Mouse (Mus musculus): ENCODE measurements around the gene Gm49661. TPM values are rescaled to one million over a fixed set of nuclear protein-coding genes. Genes with fewer than 3 reads are reported as not detected.
A peak's percentile ranks its signal among the peaks of the same experiment; 100 is the strongest.

The Gm49661 gene
- polyA plus RNA-seq, 1 experiment from 2014 or later: not detected

GRCm38 (mm10) chr8:84944478-84945160 lies 24.6 kb downstream of the Gm49661 start:
- Histone ChIP-seq H3K4me3 (replicated peaks; ENCODE audit: low read length) (peak overlapping the region; percentile 70), H3K27me3 (ENCODE audit: control insufficient read depth, insufficient read depth, low read length) (peaks cover 52% of the 10 kb centered on the region), H3K4me1 (replicated peaks; ENCODE audit: control insufficient read depth, insufficient read depth, low read length) (peaks cover 27% of the 10 kb centered on the region), H3K36me3 (replicated peaks; ENCODE audit: control insufficient read depth, insufficient read depth) (no peaks in the 10 kb centered on the region), H3K9me3 (ENCODE audit: control insufficient read depth, low read length) (no peaks in the 10 kb centered on the region), H3K9ac (peak overlapping the region; percentile 87; the same call in 1 of the 2 replicates), H3K4me2 (replicated peaks) (peak overlapping the region; percentile 82), H3K27ac (no peak overlapping the region)
- DNase-seq (ENCODE audit: low spot score) (peak; percentile 65), ATAC-seq (ENCODE audit: low FRiP score) (0 out of 2 replicates have a peak, but pooled peaks have one; percentile 23)
- WGBS: 2% methylated on average over 26 of the region's 26 CpGs

DNA sequence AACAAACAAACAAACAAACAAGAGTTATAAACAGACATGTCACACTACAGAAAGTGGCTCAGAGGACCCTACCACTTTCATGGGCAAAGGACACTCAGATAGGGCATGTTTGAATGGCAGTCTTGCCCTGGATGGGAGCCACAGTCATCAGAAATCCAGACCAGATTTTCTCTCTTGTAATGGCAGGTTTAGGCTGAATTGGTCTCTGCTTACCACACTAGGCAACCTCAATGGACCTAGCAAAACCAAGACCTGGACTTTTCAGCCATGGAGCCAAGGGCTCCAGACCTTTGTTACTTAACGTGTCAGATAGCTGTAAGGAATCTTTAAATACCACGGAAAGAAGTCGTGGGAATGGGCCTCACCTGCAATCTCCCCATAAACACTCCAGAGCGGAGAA lies 25.5 kb downstream of the Gm49661 start:
- no peak for DNase-seq (ENCODE audit: low spot score)
- peaks cover 48% of the 10 kb centered on the region for H3K27me3 ChIP-seq (ENCODE audit: control insufficient read depth, insufficient read depth, low read length)

GRCm38 (mm10) chr8:84937620-84938485 lies 31.4 kb downstream of the Gm49661 start:
- 62% methylated on average over 12 of the region's 13 CpGs for WGBS
- peak overlapping the region; percentile 95 for H3K9ac ChIP-seq
- ATAC-seq (ENCODE audit: low FRiP score) (no peak), DNase-seq (ENCODE audit: low spot score) (no peak)
- H3K4me2 ChIP-seq (replicated peaks): peak overlapping the region; percentile 90
- no peaks in the 10 kb centered on the region for H3K9me3 ChIP-seq (ENCODE audit: control insufficient read depth, low read length)
- peak overlapping the region; percentile 98 for H3K27ac ChIP-seq
- H3K4me3 ChIP-seq (replicated peaks; ENCODE audit: low read length): peak overlapping the region; percentile 81
- peaks cover 30% of the 10 kb centered on the region for H3K4me1 ChIP-seq (replicated peaks; ENCODE audit: control insufficient read depth, insufficient read depth, low read length)
- peaks cover 13% of the 10 kb centered on the region for H3K27me3 ChIP-seq (ENCODE audit: control insufficient read depth, insufficient read depth, low read length)
- H3K36me3 ChIP-seq (replicated peaks; ENCODE audit: control insufficient read depth, insufficient read depth): peaks cover 1% of the 10 kb centered on the region; the same call in 1 of the 2 replicates

More for the DNA sequence above, 25.5 kb downstream of the Gm49661 start:
- Histone ChIP-seq H3K4me3 (replicated peaks; ENCODE audit: low read length) (no peak overlapping the region), H3K9ac (no peak overlapping the region), H3K9me3 (ENCODE audit: control insufficient read depth, low read length) (no peaks in the 10 kb centered on the region), H3K4me2 (replicated peaks) (peak overlapping the region; percentile 82), H3K36me3 (replicated peaks; ENCODE audit: control insufficient read depth, insufficient read depth) (no peaks in the 10 kb centered on the region), H3K4me1 (replicated peaks; ENCODE audit: control insufficient read depth, insufficient read depth, low read length) (peaks cover 27% of the 10 kb centered on the region), H3K27ac (no peak overlapping the region)
- no peak for ATAC-seq (ENCODE audit: low FRiP score)
- 22% methylated on average over 4 of the region's 4 CpGs for WGBS

DNA sequence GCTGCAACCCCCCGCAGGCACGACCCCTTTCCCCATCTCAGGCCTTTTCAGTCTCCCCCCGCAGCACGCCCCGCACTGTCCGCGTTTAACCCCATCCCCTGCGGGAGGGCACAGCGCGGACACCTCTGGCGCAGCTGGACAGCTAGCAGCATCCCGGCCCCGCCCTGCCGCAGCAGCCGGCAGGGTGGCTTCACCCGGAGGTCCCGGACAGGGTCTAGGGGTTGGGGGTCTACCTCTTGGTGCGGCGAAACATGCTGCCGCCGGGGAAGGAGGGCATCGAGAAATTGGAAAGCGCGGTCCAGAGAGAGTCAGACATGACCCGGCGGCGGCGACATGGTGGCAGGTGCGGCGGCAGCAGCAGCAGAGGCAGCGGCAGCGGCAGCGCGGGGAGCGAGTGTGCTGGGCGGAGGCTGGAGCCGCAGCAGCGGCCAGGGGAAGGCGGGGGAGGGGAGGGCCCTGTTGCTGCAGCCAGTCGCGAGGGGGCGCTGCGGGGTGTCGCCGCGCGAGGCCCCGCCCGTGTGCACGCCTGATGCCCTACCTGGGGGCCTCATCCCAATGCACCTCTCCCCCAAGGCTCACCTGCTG lies 32.2 kb downstream of the Gm49661 start, which contains the start of gene Mast1:
Mast1 (minus strand) TSS at position 398 of the 585 bp plus-strand sequence.
- DNase-seq (ENCODE audit: low spot score) (peak; percentile 84), ATAC-seq (ENCODE audit: low FRiP score) (peak; percentile 76)
- H3K4me2 ChIP-seq (replicated peaks): peak within 1 kb of the TSS; percentile 90
- peak within 1 kb of the TSS; percentile 95 for H3K9ac ChIP-seq
- under 1% methylated on average over 50 of the region's 50 CpGs for WGBS
- peak within 1 kb of the TSS; percentile 98 for H3K27ac ChIP-seq
- no peaks in the 10 kb centered on the region for H3K9me3 ChIP-seq (ENCODE audit: control insufficient read depth, low read length)
- peaks cover 9% of the 10 kb centered on the region; the same call in 1 of the 2 replicates for H3K36me3 ChIP-seq (replicated peaks; ENCODE audit: control insufficient read depth, insufficient read depth)
- H3K27me3 ChIP-seq (ENCODE audit: control insufficient read depth, insufficient read depth, low read length): peaks cover 13% of the 10 kb centered on the region
- H3K4me3 ChIP-seq (replicated peaks; ENCODE audit: low read length): peak within 1 kb of the TSS; percentile 81
- peaks cover 30% of the 10 kb centered on the region for H3K4me1 ChIP-seq (replicated peaks; ENCODE audit: control insufficient read depth, insufficient read depth, low read length)

DNA sequence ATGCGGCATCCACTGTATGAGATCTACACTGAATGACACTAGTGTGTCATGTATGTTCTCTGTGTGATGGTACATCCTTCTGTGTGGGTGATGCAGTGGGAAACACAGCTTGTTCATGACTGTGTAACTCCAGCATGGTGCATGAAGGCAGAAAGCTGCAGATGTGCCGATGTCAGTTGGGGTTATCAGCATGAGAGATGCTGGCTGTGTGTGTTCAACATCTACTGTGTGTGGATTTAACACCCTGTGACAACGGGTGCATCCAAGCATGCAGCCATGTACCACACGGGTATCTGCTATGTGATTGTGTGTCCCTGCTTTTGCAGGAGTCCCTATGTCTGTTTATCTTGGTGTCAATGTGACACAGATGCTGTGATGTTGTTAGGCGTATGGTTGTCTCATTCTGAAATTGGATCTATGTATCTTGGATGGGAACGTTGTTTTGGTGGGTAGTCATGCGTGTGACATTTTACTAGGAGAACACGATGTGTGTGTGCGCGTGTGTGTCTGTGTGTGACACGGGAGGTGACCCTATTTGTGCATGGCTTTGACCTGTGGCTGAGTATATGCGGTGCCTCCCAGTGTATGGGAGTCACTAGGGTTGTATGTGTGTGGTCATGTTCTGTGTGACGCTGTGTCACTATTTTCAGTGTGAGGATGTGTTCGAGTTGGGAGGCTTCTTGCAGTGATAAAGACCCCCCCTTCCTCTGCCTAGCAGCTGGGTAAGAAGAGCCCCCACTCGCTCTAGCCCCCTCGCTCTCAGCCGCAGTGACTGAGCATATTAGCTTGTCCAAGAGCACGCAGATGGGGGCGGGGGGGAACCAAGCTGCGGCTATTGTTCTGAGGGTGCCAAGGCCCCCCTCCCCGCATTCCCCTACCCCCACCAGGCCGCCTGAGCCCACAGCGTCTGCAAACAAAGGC lies 32.9 kb downstream of the Gm49661 start:
- Histone ChIP-seq H3K4me3 (replicated peaks; ENCODE audit: low read length) (peak overlapping the region; percentile 81), H3K36me3 (replicated peaks; ENCODE audit: control insufficient read depth, insufficient read depth) (peaks cover 17% of the 10 kb centered on the region; the same call in 1 of the 2 replicates), H3K4me2 (replicated peaks) (peak overlapping the region; percentile 90), H3K4me1 (replicated peaks; ENCODE audit: control insufficient read depth, insufficient read depth, low read length) (peaks cover 30% of the 10 kb centered on the region), H3K27me3 (ENCODE audit: control insufficient read depth, insufficient read depth, low read length) (peaks cover 13% of the 10 kb centered on the region), H3K9me3 (ENCODE audit: control insufficient read depth, low read length) (no peaks in the 10 kb centered on the region), H3K9ac (peak overlapping the region; percentile 95), H3K27ac (peak overlapping the region; percentile 98)
- WGBS: 11% methylated on average over 23 of the region's 23 CpGs
- ATAC-seq (ENCODE audit: low FRiP score): peak; percentile 43
- DNase-seq (ENCODE audit: low spot score): no peak

- Histone ChIP-seq H3K4me2 (replicated peaks) (peak overlapping the region; percentile 90), H3K9ac (peak overlapping the region; percentile 95), H3K36me3 (replicated peaks; ENCODE audit: control insufficient read depth, insufficient read depth) (peaks cover 24% of the 10 kb centered on the region), H3K27me3 (ENCODE audit: control insufficient read depth, insufficient read depth, low read length) (peaks cover 13% of the 10 kb centered on the region), H3K4me3 (replicated peaks; ENCODE audit: low read length) (peak overlapping the region; percentile 81), H3K27ac (peak overlapping the region; percentile 98), H3K4me1 (replicated peaks; ENCODE audit: control insufficient read depth, insufficient read depth, low read length) (peaks cover 30% of the 10 kb centered on the region), H3K9me3 (ENCODE audit: control insufficient read depth, low read length) (no peaks in the 10 kb centered on the region)
- WGBS: 4% methylated on average over 14 of the region's 14 CpGs
- DNase-seq (ENCODE audit: low spot score) (no peak), ATAC-seq (ENCODE audit: low FRiP score) (0 out of 2 replicates have a peak, but pooled peaks have one; percentile 5)
Measured at GRCm38 (mm10) chr8:84935489-84935888, 33.7 kb downstream of the Gm49661 start.

DNA sequence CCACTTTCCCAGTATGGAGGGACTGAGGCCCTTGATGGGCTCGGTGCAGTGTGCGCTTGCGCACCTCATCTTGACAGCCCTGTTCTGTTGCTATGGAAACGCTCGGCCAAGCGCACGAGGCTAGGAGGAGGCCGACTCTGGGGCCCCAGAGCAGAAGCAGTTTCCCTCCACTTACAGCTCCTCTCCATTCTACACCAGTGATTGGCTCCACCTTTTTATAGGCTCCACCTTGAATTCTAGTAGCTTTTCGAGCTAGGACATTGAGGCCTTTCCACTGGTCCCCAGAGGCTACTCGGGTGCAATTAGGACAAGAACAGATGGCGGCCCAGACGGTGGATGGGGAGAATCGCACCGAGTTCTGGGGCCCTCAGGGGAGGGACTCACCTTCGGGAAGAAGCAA lies 34.4 kb downstream of the Gm49661 start:
- peak overlapping the region; percentile 95 for H3K9ac ChIP-seq
- ATAC-seq (ENCODE audit: low FRiP score) (peak; percentile 71), DNase-seq (ENCODE audit: low spot score) (peak; percentile 86)
- H3K4me1 ChIP-seq (replicated peaks; ENCODE audit: control insufficient read depth, insufficient read depth, low read length): peaks cover 30% of the 10 kb centered on the region
- peak overlapping the region; percentile 81 for H3K4me3 ChIP-seq (replicated peaks; ENCODE audit: low read length)
- WGBS: under 1% methylated on average over 15 of the region's 15 CpGs
- H3K36me3 ChIP-seq (replicated peaks; ENCODE audit: control insufficient read depth, insufficient read depth): peaks cover 30% of the 10 kb centered on the region
- peak overlapping the region; percentile 98 for H3K27ac ChIP-seq
- H3K9me3 ChIP-seq (ENCODE audit: control insufficient read depth, low read length): no peaks in the 10 kb centered on the region
- H3K4me2 ChIP-seq (replicated peaks): peak overlapping the region; percentile 90
- peaks cover 13% of the 10 kb centered on the region for H3K27me3 ChIP-seq (ENCODE audit: control insufficient read depth, insufficient read depth, low read length)

DNA sequence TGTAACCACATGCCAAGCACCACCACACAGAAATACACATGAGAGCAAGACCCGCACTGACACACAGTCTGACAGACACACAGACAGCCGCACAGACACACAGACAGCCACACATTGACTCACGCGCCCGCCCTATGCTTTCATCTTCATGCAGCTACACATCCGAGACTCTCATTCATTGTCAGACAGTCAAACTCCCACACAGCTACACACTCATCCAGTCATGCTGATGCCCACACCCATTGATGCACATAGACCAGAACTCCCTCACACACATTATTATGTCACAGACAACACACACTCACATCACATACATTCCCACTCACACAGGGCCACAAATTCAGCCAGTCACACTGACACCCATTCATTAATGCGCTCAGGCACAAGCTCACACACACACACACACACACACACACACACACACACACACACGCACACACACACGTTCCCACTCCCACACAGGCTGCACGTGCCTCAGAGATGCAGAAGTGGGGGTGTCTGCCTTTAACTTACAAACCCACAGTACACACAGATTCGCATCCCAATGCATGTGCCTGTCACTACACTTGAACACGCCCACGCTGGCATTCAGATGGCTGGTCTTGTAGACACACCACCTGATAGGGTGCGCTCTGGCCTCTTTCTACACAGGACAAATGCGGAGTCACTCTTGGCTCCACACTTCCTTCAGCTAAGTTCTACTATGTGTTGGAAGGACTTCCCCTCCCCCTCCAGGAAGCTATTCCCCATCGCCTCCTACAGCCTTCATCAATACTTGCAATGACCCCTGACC lies 35.3 kb downstream of the Gm49661 start:
- DNase-seq (ENCODE audit: low spot score) (no peak), ATAC-seq (ENCODE audit: low FRiP score) (no peak)
- Histone ChIP-seq H3K27me3 (ENCODE audit: control insufficient read depth, insufficient read depth, low read length) (peaks cover 13% of the 10 kb centered on the region), H3K27ac (no peak overlapping the region), H3K4me3 (replicated peaks; ENCODE audit: low read length) (peak overlapping the region; percentile 81), H3K4me1 (replicated peaks; ENCODE audit: control insufficient read depth, insufficient read depth, low read length) (peaks cover 33% of the 10 kb centered on the region), H3K4me2 (replicated peaks) (peak overlapping the region; percentile 90), H3K9ac (no peak overlapping the region), H3K9me3 (ENCODE audit: control insufficient read depth, low read length) (no peaks in the 10 kb centered on the region), H3K36me3 (replicated peaks; ENCODE audit: control insufficient read depth, insufficient read depth) (peaks cover 39% of the 10 kb centered on the region)
- WGBS: 79% methylated on average over 16 of the region's 16 CpGs

All from hindbrain, embryonic 14.5 days (tissue).